Mouse (Mus musculus): ENCODE results near the gene Efhb.

Gene Efhb

GRCm38 (mm10) chr17:53364111-53364510, 99.0 kb downstream of the Efhb start:
- no peak for DNase-seq (ENCODE audit: inconsistent ontology term)
